Comparison of ENCODE assay signal across 8 mouse cellular contexts in genomic region chr6:48121092-48121491, GRCm38 (mm10). TPM values are rescaled to one million over a fixed set of nuclear protein-coding genes. Genes with fewer than 3 reads are reported as not detected.
DNase-seq lines count a peak whose midpoint lies in the region; ATAC-seq and TF ChIP-seq lines count a peak whose summit lies in the region.
"Not testable (repeated sequence)": the region's sequence is repeated elsewhere in the genome, so short reads cannot be mapped to it uniquely, and the experiment has no call there.

No protein-coding gene starts in this region.

- TF ChIP-seq CTCF in forebrain, postnatal 0 days (IDR thresholded peaks at IDR 0.05; ENCODE audit: low read depth) = not testable (repeated sequence)

- WGBS in forebrain, postnatal 0 days = 79% methylated on average over 4 of the region's 4 CpGs
- 78% methylated on average over 4 of the region's 4 CpGs for WGBS in hindbrain, embryonic 10.5 days
- WGBS in limb, embryonic 10.5 days = 81% methylated on average over 4 of the region's 4 CpGs
- WGBS in lung, embryonic 15.5 days = 74% methylated on average over 4 of the region's 4 CpGs

- H3K4me2 ChIP-seq in forebrain, postnatal 0 days (ENCODE audit: low read depth); lung, embryonic 15.5 days: not testable (repeated sequence)

- DNase-seq in 3134 (ENCODE audit: extremely low read depth, insufficient read length, low spot score) = peak; percentile 11
- peak; percentile 58 for DNase-seq in NIH3T3 (ENCODE audit: low read depth)
- DNase-seq in forebrain, postnatal 0 days = peak; percentile 5
- peak; percentile 31 for DNase-seq in hindbrain, embryonic 10.5 days (ENCODE audit: low spot score)
- DNase-seq in limb, embryonic 10.5 days (ENCODE audit: low spot score) = peak; percentile 73

- not testable (repeated sequence) for H3K36me3 ChIP-seq in forebrain, postnatal 0 days (ENCODE audit: insufficient read depth); hindbrain, embryonic 10.5 days; limb, embryonic 10.5 days; lung, embryonic 15.5 days

- peak; percentile 99 for ATAC-seq in common myeloid progenitor, adult 5-6 weeks (replicated peaks; ENCODE audit: low read depth, poor library complexity, severe bottlenecking)
- not testable (repeated sequence) for ATAC-seq in forebrain, postnatal 0 days
- ATAC-seq in lung, embryonic 15.5 days (ENCODE audit: borderline replicate concordance, extremely low read depth, low FRiP score, low TSS enrichment) = peak; percentile 75; the same call in 1 of the 2 replicates
- ATAC-seq in neutrophil, adult 5-6 weeks (ENCODE audit: extremely low read depth, insufficient number of reproducible peaks, low FRiP score, poor library complexity, severe bottlenecking) = peak; percentile 96

- H3K27me3 ChIP-seq in forebrain, postnatal 0 days (ENCODE audit: insufficient read depth, low read length); hindbrain, embryonic 10.5 days (ENCODE audit: insufficient read depth, poor library complexity, severe bottlenecking); limb, embryonic 10.5 days (ENCODE audit: low read depth, poor library complexity, severe bottlenecking); lung, embryonic 15.5 days: not testable (repeated sequence)

- not testable (repeated sequence) for H3K4me1 ChIP-seq in forebrain, postnatal 0 days (ENCODE audit: insufficient read depth); hindbrain, embryonic 10.5 days (replicated peaks); limb, embryonic 10.5 days; lung, embryonic 15.5 days

- H3K9ac ChIP-seq in forebrain, postnatal 0 days; lung, embryonic 15.5 days: not testable (repeated sequence)

- not testable (repeated sequence) for H3K4me3 ChIP-seq in forebrain, postnatal 0 days (ENCODE audit: low read depth, low read length); hindbrain, embryonic 10.5 days; limb, embryonic 10.5 days; lung, embryonic 15.5 days

- H3K27ac ChIP-seq in forebrain, postnatal 0 days (ENCODE audit: low read depth, low read length); hindbrain, embryonic 10.5 days; limb, embryonic 10.5 days; lung, embryonic 15.5 days: not testable (repeated sequence)

- H3K9me3 ChIP-seq in forebrain, postnatal 0 days (ENCODE audit: low read length); hindbrain, embryonic 10.5 days; limb, embryonic 10.5 days (replicated peaks); lung, embryonic 15.5 days: not testable (repeated sequence)

RNA-seq across cellular contexts. Expression of gene Zfp746, which starts 34.7 kb away (rescaled TPM):
- 24.3 and 30.5 TPM in 2 replicates for total RNA-seq in common myeloid progenitor, adult 5-6 weeks (2017)
- total RNA-seq in forebrain, postnatal 0 days (2014; rRNA removed) = 40.6 and 51.6 TPM in 2 replicates
- 13.2 and 15.5 TPM in 2 replicates for polyA plus RNA-seq in forebrain, postnatal 0 days (2015; fragmentation: Nextera tagmentation; extraction: Ambion mirVana)
- 20.9 and 24.5 TPM in 2 replicates for polyA plus RNA-seq in hindbrain, embryonic 10.5 days (2016; fragmentation: Nextera tagmentation; extraction: Ambion mirVana)
- polyA plus RNA-seq in limb, embryonic 10.5 days (2016; fragmentation: Nextera tagmentation; extraction: Ambion mirVana) = 24.4 and 27.5 TPM in 2 replicates
- polyA plus RNA-seq in lung, embryonic 15.5 days (2015; fragmentation: Nextera tagmentation; extraction: Ambion mirVana) = 22.2 and 22.3 TPM in 2 replicates
- 40.7 and 47.6 TPM in 2 replicates for total RNA-seq in neutrophil, adult 5-6 weeks (2017)

Comparison
In these comparisons a context has a peak if more than half of its experiments do, and no peak if none do; other contexts are left out.
1. DNase-seq: peak in every context shown above with its lines; median percentile 73 in limb, embryonic 10.5 days; 58 in NIH3T3; 31 in hindbrain, embryonic 10.5 days; 11 in 3134; 5 in forebrain, postnatal 0 days.